Mouse (Mus musculus): Measurements from ENCODE around the gene Tmem259.

GRCm38 (mm10) chr10:80025044-80025347 is 40.9 kb upstream of the Tmem259 start:
- TF ChIP-seq POLR2A (IDR thresholded peaks at IDR 0.05; ENCODE audit: borderline replicate concordance, control insufficient read depth, low read depth, low read length): no peak
- no peak for TF ChIP-seq CTCF (IDR thresholded peaks at IDR 0.05; ENCODE audit: control insufficient read depth, insufficient read depth, low read length)
